Mouse (Mus musculus) urinary bladder, postnatal 10 days (tissue): ENCODE measurements around the gene Bahcc1.

Experiments used
- DNase-seq: peaks from one replicate; pipeline ENCODE4 v3.0.0; 2022; ENCODE audit warnings: low spot score

Bahcc1 gene

GRCm38 (mm10) chr11:120206669-120207090 lies 26.1 kb upstream of the Bahcc1 start:
- DNase-seq = no peak

- no peak for DNase-seq
Observed at GRCm38 (mm10) chr11:120208848-120209247, 23.9 kb upstream of the Bahcc1 start.

GRCm38 (mm10) chr11:120209462-120209861 lies 23.3 kb upstream of the Bahcc1 start:
- no peak for DNase-seq

- no peak for DNase-seq
Observed at GRCm38 (mm10) chr11:120215726-120216241, 17.0 kb upstream of the Bahcc1 start.

DNA sequence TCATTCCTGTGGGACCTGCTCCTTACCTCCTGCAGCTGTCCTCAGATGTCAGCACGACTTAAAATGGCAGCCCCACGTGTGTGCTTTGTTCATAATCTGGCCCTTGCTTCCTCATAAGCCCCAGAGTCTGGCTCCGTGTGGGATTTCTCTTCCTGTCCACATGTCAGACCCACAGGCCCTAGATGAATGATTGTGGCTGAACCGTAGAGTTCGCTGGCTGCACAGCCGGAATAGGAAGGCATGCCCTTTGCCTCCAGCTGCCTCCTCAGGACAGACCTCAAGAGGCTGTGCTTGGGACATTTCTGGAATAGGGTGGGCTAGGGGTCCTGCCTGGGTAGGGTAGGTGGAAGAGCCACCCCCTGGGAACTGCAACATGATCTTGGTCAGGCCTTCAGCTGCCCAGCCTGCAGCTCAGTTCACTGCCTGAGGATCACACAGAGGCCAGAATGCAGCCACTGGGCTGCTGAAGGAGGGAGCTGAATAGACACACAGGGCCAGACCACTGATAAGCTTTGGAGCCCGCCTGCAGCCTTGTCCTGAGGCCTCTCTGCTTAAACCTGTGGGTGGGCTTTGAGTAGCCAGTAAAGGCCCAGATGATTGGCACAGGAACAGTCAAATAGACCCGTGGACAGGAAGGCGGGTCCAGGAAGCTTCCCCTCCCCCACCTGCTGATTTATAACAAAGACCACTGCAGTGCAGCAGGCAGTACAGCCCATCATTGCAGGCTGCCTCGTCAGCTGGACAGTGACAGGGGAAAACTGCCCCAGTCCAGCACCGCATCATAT lies 16.0 kb upstream of the Bahcc1 start:
- no peak for DNase-seq

DNA sequence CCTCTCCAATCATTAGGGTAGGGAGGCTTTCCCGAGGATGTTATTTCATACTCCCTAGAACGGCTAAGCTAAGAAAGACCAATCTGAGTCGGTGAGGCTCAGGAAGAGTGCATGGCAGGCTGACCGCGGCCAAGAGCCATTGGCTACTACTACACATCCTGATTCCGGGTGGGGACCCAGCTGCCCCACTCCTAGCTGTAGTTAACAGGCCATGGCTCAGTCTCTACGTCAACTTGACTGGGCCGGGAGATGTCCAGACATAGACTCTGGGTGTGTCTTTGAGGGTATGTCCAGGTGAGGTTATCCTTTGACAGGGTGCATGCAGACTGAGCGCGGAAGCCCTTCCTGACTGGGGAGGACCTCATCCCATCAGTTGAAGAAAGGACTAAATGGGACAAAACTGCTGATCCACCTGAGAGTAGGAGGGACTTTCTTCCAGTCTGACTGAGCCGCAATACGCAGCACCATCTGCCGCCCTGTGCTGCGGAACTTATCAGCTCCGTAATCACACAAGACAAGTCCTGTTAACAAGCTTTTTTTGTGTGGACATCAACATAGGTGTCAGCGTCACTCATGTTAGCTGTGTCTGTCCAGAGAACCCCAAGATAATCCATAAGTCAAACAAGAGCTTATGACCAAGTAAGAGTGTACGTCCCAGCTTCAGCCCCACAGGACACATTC lies 14.4 kb upstream of the Bahcc1 start:
- no peak for DNase-seq

DNA sequence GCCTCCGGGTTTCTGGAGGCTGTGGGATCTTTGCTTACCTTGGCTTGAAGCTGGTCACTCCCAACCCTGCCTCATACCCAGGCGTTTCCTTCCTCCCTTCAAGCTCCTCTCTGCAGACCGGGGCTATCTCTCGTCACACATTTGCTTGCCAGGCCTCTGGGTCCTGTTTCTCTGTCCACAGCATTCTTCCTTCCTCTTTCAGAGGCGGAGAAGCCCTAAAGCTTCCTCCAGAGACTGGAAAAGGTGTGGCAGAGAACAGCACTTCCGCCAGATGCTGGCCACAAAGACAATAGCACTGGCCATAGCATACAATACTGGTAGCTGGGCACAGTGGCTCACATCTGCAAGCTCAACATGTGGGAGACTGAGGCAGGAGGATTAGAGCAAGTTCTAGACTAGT lies 13.8 kb upstream of the Bahcc1 start:
- DNase-seq = no peak

GRCm38 (mm10) chr11:120219916-120220522 lies 12.7 kb upstream of the Bahcc1 start:
- no peak for DNase-seq

DNA sequence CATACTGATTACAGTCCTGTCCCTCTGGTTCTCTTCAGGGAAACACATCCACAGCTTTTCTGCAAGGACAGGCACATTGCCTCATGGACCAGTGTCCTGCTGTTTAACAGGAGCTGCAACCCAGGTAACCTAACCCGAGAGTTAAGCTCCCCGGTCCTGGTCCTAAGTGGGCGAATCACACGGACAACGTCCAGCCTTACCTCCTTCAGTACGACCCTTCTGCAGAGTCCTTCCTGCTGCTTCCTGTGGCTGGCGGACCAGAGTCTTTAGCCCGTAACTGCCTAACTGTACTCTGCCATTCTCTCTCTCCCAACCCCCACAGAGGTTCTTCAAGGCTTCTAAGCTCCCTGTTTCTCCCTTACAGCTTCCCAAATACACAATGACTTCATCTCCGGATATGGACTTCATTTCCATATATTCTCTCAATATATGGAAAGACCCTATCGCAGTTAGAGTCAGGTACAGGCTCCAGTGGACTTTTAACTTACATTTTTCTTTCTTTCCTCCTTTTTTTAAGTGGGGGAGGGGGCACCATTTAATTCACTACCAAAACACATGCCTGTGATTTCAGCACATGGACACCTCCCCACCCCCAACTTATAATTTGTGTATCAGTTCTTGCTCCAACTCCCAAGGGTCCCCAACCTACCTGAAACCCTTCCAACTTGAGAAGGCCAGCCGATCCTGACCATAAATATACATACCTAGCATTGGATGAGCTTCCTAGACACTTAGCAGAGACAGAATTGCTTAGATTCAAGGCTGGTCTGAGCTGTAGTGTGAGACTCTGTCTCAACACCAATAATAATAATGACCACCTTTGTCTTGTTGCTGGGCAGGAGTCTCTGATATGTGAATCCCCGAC lies 11.6 kb upstream of the Bahcc1 start:
- no peak for DNase-seq

- DNase-seq = no peak
Observed at GRCm38 (mm10) chr11:120222425-120223104, 10.2 kb upstream of the Bahcc1 start.

DNA sequence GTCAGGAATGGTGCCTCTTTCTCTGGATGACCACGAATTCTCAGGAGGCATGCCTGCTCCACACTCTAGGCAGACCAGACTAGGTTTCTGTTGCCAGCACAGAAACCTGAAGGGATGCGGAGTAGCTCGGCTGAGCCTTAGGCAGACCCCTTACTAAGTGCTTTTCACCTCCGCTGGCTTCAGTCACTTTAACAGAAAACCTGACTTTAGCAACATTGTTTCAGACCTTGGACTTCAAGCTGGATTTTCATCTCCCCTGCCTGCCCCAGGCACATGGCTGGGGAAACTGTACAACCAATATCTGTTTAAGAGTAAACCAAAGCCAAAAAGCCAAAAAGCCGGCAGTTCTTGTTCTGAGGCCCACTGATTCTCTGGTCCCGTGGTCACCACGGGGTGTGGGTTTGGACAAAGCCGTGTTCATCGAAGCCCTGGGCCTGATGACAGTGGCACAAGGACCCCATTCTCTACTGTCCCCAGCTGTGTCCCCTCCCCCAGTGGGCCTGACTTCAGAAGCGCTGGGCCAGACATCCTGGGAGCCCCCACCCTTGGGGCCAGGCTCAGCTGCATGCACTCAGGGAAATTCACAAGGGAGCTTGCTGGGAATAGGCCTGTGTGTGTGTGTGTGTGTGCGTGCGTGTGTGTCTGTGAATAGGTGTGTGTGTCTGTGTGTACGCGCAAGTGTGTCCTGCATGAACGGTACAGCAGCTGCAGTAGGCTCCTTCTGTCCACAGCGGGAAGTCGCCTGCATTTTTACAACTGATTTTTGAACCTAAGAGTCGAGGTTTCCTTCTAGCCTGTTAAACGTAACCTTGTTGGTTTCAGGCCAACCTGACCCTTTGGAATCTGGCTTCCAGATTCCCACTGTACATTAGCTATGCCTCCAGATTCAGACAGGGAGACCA lies 8.9 kb upstream of the Bahcc1 start:
- DNase-seq = no peak

DNA sequence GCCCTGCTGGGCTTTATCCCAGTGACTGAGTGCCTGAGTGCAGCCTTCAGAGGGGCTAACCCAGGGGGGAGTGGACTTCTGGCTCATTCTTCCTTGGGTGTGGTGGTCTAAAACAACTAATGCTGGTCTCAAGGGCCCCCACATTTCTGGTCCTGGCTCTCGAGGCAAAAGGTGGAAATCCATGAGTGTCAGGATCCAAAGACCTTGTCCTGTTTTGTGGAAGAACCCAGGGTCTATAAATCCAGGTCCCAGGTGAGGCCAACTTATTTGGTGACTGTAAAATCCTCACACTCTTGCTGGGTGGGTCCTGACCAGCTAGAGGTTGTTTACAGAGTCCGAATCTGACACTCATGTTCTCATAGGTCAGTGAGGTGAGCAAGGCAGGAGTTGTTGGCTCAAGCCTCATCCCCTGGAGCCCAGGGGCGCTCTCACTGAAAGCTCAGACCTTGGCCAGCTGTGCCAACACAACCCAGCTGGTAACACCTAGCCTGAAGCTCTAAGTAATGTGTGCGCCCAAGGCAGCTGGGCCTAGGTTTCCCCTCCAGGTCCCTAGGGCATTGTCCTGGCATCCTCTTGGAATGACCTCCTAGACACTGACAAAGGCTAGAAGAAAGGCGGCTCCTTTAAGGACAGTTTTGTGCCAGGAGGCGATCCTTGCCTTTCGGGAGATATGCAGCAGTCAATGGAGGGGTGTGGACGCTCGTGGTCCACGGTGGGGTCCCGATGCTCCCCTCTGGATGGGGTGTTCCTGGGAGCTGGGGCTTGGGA lies 8.1 kb upstream of the Bahcc1 start:
- DNase-seq = no peak

GRCm38 (mm10) chr11:120225256-120226195 lies 7.2 kb upstream of the Bahcc1 start:
- no peak for DNase-seq

GRCm38 (mm10) chr11:120226421-120227280 lies 6.1 kb upstream of the Bahcc1 start:
- no peak for DNase-seq

DNA sequence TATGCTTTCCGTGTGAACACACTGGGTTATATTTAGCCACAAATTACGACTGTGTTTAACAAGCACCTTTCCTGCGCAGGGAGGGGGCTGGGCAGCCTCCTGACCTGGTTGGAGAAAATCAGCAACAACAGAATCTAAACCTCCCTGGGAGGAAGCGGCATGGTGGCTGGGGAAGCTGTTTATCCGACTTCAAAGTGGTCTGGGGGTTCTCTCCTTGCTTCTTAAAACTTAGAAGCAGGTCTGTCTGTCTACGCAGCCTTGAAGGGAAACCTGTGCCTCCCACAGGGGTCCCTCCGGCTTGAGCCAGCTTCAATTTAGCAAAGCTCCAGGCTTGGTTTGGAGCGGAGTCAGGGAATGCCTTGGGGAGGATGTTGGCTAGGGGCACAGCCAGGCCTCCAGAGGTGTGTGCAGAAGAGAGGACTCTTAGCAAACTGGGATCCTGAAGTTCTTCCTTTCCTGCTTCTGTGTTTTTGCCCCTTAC lies 5.1 kb upstream of the Bahcc1 start:
- DNase-seq = no peak

DNA sequence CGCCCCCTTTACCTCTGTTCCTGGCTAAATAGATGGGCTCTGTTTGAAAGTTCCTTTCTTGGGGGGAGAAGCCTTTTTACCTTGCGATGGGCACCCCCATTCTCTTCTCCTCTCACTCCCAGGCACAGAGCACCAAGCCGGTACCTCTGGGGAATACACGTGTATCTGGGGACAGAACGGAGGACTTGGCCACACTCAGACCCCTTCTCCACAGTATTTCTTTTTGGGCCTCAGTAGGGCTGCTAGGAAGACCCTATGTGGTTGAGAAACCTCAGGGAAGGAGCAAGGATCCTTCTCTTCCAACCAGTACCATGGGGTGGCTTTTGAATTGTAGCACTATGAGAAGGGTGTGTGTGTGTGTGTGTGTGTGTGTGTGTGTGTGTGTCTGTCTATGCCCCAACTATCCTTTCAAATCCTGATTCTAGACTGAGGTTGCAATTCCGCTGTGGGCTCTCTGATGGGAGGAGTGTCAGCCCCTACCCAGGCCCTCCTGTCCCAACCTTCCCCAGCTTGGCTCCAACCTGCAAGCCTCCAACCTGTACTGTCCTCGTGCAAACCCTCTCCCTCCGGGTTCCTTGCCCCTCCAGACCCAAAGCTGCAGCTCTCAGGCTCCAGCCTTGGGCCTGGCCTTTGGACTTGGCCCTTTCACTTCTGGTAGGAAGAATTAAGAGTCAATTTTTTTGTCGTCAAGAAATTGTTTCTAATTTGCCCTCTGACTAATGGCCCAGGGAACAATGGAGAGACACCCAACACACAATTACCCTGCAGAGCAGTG lies 4.4 kb upstream of the Bahcc1 start:
- DNase-seq = no peak
